Mouse (Mus musculus) liver, postnatal 0 days (tissue): ENCODE data around the gene Dlg2. TPM values are rescaled to one million over a fixed set of nuclear protein-coding genes. Genes with fewer than 3 reads are reported as not detected.

ENCODE experiments used
- ATAC-seq: fragments of 200-750 bp; cut with Nextera tagmentation; 2 replicates; pipeline ENCODE4 v1.8.0; 2017; ENCODE audit warnings: mild to moderate bottlenecking, moderate library complexity
- DNase-seq: peaks from one replicate; pipeline ENCODE4 v3.0.0-alpha.2; 2016
- H3K27ac ChIP-seq: fragments of 300-500 bp; sonication (generic); 2 replicates; pipeline ENCODE4 v1.5.1; 2014; ENCODE audit warnings: antibody characterized with exemption, moderate library complexity, mild to moderate bottlenecking, low read depth
- H3K27me3 ChIP-seq: fragments of 300-500 bp; sonication (generic); 2 replicates; pipeline ENCODE4 v1.6.1; 2014; ENCODE audit warnings: low read length, control low read depth, mixed read lengths; ENCODE audit not compliant: insufficient read depth
- H3K36me3 ChIP-seq: fragments of 300-500 bp; sonication (generic); replicated peaks from 2 replicates; pipeline ENCODE4 v1.6.1; 2014; ENCODE audit warnings: mild to moderate bottlenecking, control low read depth, low read length, moderate library complexity, mixed read lengths; ENCODE audit not compliant: insufficient read depth
- H3K4me1 ChIP-seq: fragments of 300-500 bp; sonication (generic); 2 replicates; pipeline ENCODE4 v1.6.1; 2014; ENCODE audit warnings: antibody characterized with exemption, mild to moderate bottlenecking, control low read depth; ENCODE audit not compliant: insufficient read depth
- H3K4me2 ChIP-seq: fragments of 300-500 bp; sonication (generic); 2 replicates; pipeline ENCODE4 v1.6.1; 2014; ENCODE audit warnings: low read depth, mild to moderate bottlenecking, low read length, moderate library complexity, mixed read lengths
- H3K4me3 ChIP-seq: fragments of 300-500 bp; sonication (generic); 2 replicates; pipeline ENCODE4 v1.5.1; 2014; ENCODE audit warnings: low read depth, low read length
- H3K9ac ChIP-seq: fragments of 300-500 bp; sonication (generic); replicated peaks from 2 replicates; pipeline ENCODE4 v1.6.1; 2014; ENCODE audit warnings: mild to moderate bottlenecking, moderate library complexity
- H3K9me3 ChIP-seq: fragments of 300-500 bp; sonication (generic); 2 replicates; pipeline ENCODE4 v1.6.1; 2016; ENCODE audit warnings: mild to moderate bottlenecking, control low read depth, low read length, mixed read lengths
- CTCF ChIP-seq: sonication (generic); IDR thresholded peaks from 2 replicates; pipeline ENCODE4 v1.5.1; 2016; ENCODE audit warnings: antibody characterized with exemption, low read depth
- EP300 ChIP-seq: IDR thresholded peaks from 2 replicates; pipeline ENCODE4 v1.6.1; 2016; ENCODE audit warnings: antibody characterized with exemption, low read depth, mild to moderate bottlenecking
- WGBS: fragments of 180-500 bp; shearing (Covaris S2); extraction: QIAGEN DNeasy Blood & Tissue Kit; methylation state at CpG from one replicate; pipeline ENCODE4 v1.1.7; 2014; ENCODE audit not compliant: insufficient replicate concordance; 5-methylcytosine and 5-hydroxymethylcytosine counted together
- polyA plus RNA-seq: library from polyadenylated mRNA; unstranded; fragments of >200 nt; fragmentation: Nextera tagmentation; extraction: Ambion mirVana; gene quantifications from 2 replicates; pipeline ENCODE4 v1.2.1, GENCODE M21; 2015

The Dlg2 gene
- polyA plus RNA-seq, 1 experiment from 2014 or later, result 0.41 TPM

DNA sequence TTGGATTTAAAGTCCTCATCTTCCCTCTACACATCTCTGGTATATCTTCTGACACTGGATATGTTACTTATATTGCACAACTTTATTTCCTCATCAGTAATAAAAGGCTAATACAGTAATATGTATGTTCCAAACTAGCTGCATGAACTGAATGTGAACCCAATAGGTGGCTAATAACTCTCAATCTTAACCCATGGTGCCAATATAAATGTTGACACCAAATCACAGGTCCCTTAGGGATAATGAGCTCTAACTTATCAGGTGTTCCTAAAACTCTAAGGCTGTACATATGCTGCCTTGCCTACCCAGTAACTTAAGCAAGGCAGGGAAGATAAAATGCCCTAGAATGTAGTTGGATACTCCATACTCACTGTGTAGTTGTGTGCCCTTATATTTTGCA lies 1894.0 kb downstream of the Dlg2 start:
- H3K27me3 ChIP-seq, result no peaks in the 10 kb centered on the region
- no peak overlapping the region for H3K4me2 ChIP-seq
- DNase-seq (no peak), ATAC-seq (no peak)
- H3K4me1 ChIP-seq, result no peaks in the 10 kb centered on the region
- no peaks in the 10 kb centered on the region for H3K36me3 ChIP-seq
- no peaks in the 10 kb centered on the region for H3K9me3 ChIP-seq
- H3K9ac ChIP-seq, result no peak overlapping the region
- no peak overlapping the region for H3K4me3 ChIP-seq
- no peak for TF ChIP-seq CTCF
- no peak for TF ChIP-seq EP300
- H3K27ac ChIP-seq, result no peak overlapping the region

DNA sequence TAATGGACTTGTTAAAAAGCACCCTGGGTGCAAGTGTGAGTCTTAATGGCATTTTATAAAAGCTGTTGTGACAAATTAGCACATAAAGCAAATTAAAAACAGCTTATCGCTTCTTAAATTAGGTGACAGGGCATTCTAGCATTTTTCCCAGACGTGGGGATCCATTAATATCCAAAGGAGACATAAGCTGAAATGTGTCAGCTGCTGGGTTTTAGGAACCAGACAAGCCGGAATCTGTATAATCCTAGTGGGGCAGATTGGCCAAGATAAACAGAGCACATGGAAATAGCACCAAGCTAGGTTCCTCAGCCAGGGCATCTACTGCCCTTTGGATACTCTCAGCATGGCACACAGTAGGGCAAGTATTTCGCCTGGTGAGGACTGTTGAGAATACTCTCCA lies 1895.2 kb downstream of the Dlg2 start:
- no peak overlapping the region for H3K4me2 ChIP-seq
- H3K9ac ChIP-seq, result no peak overlapping the region
- H3K36me3 ChIP-seq, result no peaks in the 10 kb centered on the region
- H3K4me3 ChIP-seq, result no peak overlapping the region
- no peak for TF ChIP-seq EP300
- no peak for TF ChIP-seq CTCF
- H3K9me3 ChIP-seq, result no peaks in the 10 kb centered on the region
- no peaks in the 10 kb centered on the region for H3K4me1 ChIP-seq
- H3K27ac ChIP-seq, result no peak overlapping the region
- WGBS, result 60% methylated on average over 4 of the region's 4 CpGs
- no peaks in the 10 kb centered on the region for H3K27me3 ChIP-seq
- DNase-seq (no peak), ATAC-seq (no peak)

DNA sequence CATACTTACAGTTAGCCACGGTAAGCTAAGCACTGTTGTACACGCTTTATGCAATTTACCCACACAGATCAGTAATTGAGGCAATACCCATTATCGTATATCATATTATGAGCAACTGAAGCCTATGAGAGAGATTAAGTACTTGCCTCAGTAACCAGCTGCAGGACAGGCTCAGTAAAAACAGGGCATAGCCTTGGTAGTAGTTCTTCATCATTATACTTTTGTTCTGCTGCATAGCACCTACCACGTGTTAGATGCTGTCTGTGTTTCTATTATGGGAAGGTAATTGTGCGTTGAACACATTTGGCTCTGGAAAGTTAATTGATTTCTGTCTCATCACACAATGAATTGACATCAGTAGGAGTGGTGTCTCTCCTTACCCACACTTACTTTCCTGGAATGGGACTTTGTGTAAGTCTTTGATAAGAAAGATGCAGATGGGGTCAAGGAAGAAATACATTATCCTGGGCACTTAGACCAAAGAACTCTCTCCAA lies 1897.4 kb downstream of the Dlg2 start:
- H3K27ac ChIP-seq, result no peak overlapping the region
- H3K4me1 ChIP-seq, result no peaks in the 10 kb centered on the region
- H3K4me2 ChIP-seq, result no peak overlapping the region
- TF ChIP-seq EP300 (no peak), CTCF (no peak)
- no peak overlapping the region for H3K4me3 ChIP-seq
- no peak overlapping the region for H3K9ac ChIP-seq
- no peaks in the 10 kb centered on the region for H3K9me3 ChIP-seq
- ATAC-seq (no peak), DNase-seq (no peak)
- WGBS, result 79% methylated on average over 5 of the region's 5 CpGs
- H3K36me3 ChIP-seq, result no peaks in the 10 kb centered on the region
- H3K27me3 ChIP-seq, result no peaks in the 10 kb centered on the region

DNA sequence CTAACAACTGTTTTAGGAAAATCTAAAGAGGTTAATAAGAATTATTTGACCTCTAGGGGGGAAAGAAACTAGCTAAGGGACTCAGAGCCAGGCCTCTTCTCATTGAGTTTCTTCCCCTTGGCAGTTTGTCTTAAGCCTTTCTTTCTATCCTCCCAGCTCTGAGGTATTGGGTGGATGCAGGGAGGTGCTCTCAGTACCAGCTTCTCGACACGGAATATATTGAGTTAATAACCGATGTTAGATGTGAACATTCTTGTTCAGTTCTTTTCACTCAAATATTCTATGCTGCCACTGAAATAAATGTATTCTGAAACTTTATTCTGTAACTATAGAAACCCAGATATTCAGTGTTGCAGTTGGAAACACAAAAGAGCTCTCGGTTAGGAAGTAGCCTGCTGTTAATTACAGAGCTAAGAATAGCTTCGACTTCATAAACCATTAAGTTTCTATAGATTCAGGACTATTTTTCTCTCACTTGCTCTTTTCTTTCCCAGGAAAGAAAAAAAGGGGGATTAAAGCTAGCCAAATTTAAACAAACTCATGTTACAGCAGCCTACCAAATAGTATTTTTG lies 1907.5 kb downstream of the Dlg2 start:
- Histone ChIP-seq H3K4me2 (no peak overlapping the region), H3K36me3 (no peaks in the 10 kb centered on the region), H3K4me1 (no peaks in the 10 kb centered on the region), H3K27me3 (no peaks in the 10 kb centered on the region), H3K27ac (no peak overlapping the region), H3K4me3 (no peak overlapping the region), H3K9ac (no peak overlapping the region), H3K9me3 (no peaks in the 10 kb centered on the region)
- DNase-seq, result no peak
- TF ChIP-seq CTCF (no peak), EP300 (no peak)
- no peak for ATAC-seq
- WGBS, result 80% methylated on average over 5 of the region's 5 CpGs

DNA sequence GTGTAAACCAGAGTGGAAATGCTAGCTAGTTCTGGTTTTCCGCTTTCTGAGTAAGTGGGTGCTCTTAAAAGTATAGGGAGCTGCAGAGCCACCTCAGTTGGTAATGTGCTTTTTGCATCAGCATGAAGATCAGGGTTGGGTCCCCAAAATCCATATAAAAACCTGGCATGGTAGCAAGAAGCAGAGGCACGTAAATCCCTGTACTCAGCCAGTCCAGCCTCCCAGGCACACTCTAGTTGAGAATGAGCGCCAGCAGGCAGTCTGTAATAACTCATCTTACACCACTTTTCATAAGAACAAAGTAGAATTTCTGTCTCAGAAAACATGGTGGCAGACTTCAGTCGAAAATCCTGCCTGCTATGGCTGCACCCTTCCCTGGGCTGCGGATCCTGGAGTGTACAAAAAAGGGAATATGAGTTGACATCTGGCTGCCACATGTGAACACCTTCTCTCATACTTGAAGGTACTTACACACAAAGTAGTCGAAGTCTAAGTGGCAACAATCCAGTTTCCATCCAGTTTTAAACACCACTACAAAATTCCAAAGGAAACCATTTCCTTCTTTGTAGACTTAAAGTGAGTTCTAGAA lies 1915.7 kb downstream of the Dlg2 start:
- Histone ChIP-seq H3K9me3 (no peaks in the 10 kb centered on the region), H3K27ac (no peak overlapping the region), H3K9ac (no peak overlapping the region), H3K4me3 (no peak overlapping the region), H3K4me2 (no peak overlapping the region), H3K27me3 (no peaks in the 10 kb centered on the region), H3K4me1 (no peaks in the 10 kb centered on the region), H3K36me3 (no peaks in the 10 kb centered on the region)
- DNase-seq (no peak), ATAC-seq (no peak)
- TF ChIP-seq EP300, result no peak
- no peak for TF ChIP-seq CTCF
- 73% methylated on average over 6 of the region's 6 CpGs for WGBS

DNA sequence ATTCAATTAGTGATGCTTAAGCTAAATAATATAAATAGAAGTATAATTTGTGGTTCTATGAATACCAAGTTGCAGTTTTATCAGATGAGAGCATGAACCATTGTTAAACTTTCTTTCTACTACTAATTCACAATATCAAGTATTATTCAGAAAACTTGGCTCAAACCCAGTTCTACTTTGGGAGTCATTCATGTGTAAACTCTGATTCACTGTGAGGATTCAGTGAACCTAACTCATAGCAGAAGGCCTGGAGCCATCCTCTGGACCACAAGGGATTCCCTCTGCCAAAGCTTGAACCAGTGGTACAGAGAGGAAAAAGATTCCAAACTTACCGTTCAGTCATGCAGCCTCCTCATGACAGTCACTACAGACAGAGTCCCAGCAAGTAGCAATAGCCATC lies 1920.3 kb downstream of the Dlg2 start:
- no peak overlapping the region for H3K27ac ChIP-seq
- H3K4me3 ChIP-seq, result no peak overlapping the region
- H3K27me3 ChIP-seq, result no peaks in the 10 kb centered on the region
- no peak overlapping the region for H3K4me2 ChIP-seq
- 81% methylated on average over 1 of the region's 1 CpGs for WGBS
- no peaks in the 10 kb centered on the region for H3K4me1 ChIP-seq
- no peaks in the 10 kb centered on the region for H3K9me3 ChIP-seq
- H3K9ac ChIP-seq, result no peak overlapping the region
- DNase-seq, result no peak
- no peaks in the 10 kb centered on the region for H3K36me3 ChIP-seq
- ATAC-seq, result no peak
- TF ChIP-seq CTCF (no peak), EP300 (no peak)

DNA sequence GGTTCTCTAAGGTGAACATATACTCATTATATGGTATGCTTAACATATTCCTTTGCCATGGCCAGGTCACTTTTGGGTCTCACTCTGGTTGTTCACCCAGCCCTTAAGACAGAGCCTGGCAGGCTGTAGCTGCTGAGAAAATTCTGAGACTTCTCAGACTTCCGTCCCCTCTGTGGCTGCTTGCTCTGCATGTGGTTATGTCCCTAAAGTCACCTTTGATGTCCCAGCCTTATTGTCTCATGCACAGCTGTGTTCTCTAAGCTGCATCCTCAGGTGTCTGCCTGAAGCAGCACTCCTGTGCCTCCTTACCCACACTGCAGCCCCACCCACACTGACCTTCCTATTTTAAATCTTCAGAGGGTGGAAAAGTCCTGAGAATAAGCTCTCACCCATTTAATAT lies 1922.4 kb downstream of the Dlg2 start:
- H3K27ac ChIP-seq, result no peak overlapping the region
- no peaks in the 10 kb centered on the region for H3K27me3 ChIP-seq
- H3K4me1 ChIP-seq, result no peaks in the 10 kb centered on the region
- no peak overlapping the region for H3K4me3 ChIP-seq
- H3K36me3 ChIP-seq, result no peaks in the 10 kb centered on the region
- ATAC-seq (no peak), DNase-seq (no peak)
- TF ChIP-seq CTCF, result no peak
- no peaks in the 10 kb centered on the region for H3K9me3 ChIP-seq
- WGBS, result 70% methylated on average over 1 of the region's 1 CpGs
- H3K4me2 ChIP-seq, result no peak overlapping the region
- H3K9ac ChIP-seq, result no peak overlapping the region
